Mouse (Mus musculus): ENCODE data around the gene Sphk1.

The Sphk1 gene

DNA sequence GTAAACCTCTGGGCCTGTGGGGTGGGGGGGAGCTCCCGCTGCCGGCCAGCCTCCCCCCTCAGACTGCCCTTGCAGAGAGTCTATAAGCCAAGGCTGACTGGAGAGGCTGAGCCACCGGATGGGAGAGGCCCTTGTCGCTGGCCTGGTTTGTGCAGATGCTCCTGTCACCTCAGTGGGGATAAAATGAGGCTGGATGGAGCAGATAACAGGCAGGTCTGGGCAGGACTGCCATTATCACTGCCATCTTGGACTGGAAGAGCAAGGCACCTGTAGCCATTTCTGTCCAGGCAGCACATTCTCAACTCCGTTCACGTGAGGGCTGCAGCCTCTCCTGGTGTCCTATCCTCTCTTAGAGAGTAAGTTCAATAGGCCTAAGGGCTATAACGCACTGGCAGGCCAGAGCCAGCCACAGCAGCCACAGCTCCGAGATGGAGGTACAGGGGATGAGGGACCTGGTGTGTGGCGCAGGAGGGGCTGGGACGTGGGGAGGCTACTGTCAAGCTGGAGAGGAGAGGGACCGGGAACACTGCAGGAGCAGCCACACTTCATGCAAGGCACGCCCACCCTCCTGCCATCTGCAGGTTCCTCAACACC lies 7.5 kb downstream of the Sphk1 start:
- DNase-seq: peak in 1 of 2 experiments; percentile 9

GRCm38 (mm10) chr11:116541183-116541582 lies 10.5 kb downstream of the Sphk1 start:
- DNase-seq: no peak

- peak; percentile 50 to 68 for DNase-seq
Observed at GRCm38 (mm10) chr11:116543110-116543509, 12.4 kb downstream of the Sphk1 start.

- DNase-seq: peak; percentile 66 to 80
Observed at GRCm38 (mm10) chr11:116547296-116548060, 16.8 kb downstream of the Sphk1 start.

- DNase-seq: no peak
Observed at GRCm38 (mm10) chr11:116548780-116549179, 18.1 kb downstream of the Sphk1 start.

- peak in 1 of 2 experiments; percentile 11 for DNase-seq
Observed at GRCm38 (mm10) chr11:116549273-116550038, 18.7 kb downstream of the Sphk1 start.

- DNase-seq: no peak
Observed at GRCm38 (mm10) chr11:116550748-116551147, 20.0 kb downstream of the Sphk1 start.

DNA sequence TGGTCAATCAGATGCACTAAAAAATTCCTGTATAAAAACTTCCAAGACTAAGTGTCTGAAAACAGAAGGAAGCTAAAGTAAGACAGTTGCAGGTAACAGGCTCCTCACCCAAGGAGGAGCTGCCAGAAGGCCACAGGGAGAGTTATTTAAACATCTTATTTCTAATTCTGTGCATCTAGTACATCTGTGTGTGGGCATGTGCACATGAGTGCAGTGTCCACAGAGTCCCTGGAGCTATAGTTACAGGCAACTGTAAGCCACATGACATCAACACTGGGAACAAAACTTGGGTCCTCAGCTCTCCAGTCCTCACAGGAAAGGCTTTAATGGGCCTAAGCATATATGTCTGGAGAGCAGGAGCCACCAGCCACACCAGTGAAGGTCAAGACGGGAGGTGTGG lies 21.5 kb downstream of the Sphk1 start:
- DNase-seq: no peak

DNA sequence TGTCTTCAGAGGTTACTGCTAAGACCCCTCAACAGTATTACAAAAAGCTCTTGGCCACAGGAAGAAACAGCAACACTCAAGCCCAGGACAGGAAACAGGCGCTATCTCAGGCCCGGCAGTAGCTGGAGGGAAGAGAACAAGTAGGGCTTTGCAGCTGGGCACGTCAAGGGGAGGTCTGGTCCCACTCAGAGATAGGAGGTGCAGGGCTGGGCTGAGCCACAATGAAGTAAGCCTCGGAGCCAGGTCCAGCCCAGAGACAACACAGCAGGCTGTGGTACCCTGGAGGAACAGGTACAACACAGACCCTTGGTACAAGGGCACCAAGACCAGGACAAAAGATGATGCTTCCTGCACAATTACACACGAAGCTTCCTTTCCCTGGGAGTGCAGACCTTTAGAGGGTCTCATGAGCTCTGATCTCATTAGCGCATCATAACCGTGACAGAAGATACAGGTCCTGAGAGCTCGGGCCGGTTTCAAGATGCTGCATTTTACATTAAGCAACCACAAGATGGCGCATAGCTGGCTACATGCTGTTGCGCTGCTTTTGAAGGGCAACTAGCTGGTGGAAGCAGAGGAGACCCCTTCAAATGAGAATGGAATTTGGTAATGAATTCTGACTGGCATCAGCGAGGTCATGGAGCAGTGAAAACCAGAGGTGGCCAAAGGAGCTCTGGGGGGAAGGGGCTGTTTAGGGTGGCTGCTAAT lies 23.6 kb downstream of the Sphk1 start:
- DNase-seq: peak; percentile 62 to 68

- DNase-seq: no peak
Observed at GRCm38 (mm10) chr11:116555572-116555971, 24.8 kb downstream of the Sphk1 start.

GRCm38 (mm10) chr11:116556308-116556707 lies 25.6 kb downstream of the Sphk1 start:
- DNase-seq: peak in 1 of 2 experiments; percentile 45

- DNase-seq: no peak
Observed at GRCm38 (mm10) chr11:116565283-116566041, 34.7 kb downstream of the Sphk1 start.

- DNase-seq: no peak
Observed at GRCm38 (mm10) chr11:116567531-116567930, 36.8 kb downstream of the Sphk1 start.

DNA sequence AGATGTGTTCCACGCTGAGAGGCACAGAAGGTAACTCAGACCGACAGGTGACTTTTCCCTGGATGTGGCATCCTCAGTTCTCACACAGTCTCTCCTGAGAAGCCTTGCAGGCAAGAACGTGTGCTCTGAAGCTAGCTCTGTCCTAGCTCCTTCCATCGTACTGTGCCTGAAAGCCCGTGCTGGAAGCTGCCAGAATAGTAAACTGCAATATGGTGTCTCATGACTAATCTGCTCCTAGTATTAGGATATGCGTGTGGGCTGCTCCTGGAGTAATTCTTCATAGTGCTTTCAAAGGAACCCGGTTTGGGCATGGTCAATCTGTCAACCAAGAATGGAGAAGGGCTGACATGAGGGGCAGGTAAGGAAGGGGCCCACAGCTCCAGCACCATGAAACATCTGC lies 40.1 kb downstream of the Sphk1 start:
- DNase-seq: no peak

DNA sequence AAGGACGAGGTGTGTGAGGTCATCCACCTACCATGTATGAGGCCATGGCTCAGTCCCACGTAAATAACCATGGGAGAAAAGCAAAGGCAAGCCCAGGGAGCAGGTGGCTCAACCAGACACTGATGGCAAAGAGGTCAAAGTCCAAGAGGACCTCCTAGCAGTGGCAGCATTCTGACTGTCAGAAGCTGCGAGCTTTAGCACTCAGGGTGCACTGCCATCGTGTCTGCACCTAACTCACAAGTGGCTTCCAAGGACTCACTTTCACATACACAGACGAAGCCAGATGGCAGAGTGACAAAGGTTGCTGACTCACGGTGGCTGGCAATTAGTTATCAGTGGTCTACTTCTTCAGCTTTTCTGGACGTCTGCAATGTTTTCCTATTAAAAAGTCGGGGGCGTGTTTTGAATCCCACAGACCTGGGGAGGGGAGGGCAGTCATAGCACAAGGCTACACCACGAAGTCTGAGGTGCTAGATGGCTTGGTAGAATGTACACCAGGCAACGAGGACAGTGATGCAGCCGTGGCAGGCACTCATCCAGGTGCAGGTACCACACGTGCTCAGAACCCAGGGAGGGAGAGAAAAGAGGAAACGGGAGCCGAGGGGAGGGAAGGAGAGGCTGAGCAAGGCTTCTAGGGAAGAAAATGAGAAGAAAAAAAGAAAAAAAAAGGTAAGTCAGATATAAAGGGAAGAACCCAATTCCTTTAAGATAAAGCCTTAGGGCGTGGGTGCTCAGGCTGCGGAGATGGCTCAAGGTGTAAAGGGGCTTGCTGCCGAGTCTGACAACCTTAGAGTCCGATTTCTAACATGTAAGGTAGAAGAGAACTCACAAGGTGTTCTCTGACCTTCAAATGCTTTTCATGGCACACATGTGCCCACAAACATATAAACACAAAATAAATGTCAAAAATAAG lies 41.3 kb downstream of the Sphk1 start:
- DNase-seq: peak; percentile 61 to 74

DNA sequence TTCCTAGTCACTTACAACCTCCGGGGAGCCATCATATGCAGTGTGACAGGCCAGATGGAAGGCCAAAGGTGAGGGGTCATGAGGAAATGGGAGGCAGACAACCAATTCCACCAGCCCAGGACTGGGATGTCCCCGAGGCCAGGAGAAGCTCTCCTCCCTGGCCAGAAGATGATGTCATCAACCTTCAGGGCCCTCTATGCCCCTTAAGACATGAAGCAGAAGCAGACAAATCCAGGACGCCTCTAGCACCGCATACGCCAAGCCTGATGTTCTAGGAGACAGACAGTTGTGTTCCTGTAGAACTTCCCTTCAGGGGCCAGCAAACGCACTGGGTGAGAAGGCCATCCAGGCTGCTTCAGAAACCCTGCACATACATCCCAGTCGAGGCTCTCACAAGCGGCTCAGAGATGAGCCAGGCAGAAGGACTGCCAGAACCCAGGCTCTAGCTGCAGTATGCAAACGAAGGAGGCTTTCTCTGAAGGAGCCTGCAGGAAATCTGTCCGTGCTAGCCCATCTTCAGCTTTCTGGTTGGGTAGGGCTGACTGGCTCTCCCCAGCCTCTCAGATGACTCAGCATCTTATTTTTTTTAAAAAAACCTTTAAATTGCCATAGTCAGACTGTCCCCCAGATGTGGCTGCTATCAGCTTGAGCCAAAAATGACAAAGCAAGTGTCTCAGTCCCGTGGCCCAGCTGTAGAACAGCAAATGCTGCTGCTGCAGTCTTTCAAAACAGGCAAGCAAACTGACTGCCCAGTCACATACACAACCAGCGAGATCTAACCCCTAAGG lies 42.2 kb downstream of the Sphk1 start:
- DNase-seq: no peak

DNA sequence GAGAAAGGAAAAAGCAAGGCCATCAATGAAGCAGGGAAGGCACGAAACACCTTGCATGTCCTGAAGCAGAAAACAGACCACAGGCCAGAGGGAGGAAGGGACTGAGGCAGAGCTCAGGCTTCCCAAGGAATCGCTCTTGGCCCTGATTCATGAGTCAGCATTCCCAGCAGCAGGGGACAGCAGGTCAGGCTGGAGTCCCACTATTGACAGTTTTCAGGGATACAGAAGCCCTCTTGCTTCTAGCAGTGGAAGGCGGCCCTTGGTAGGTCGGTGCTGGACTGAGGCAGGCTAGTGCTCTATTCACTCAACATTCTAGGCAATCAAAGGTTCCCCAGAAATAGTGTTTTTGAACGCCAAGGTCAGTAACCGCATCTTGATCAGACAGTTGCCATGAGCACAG lies 43.8 kb downstream of the Sphk1 start:
- peak; percentile 59 to 63 for DNase-seq

DNA sequence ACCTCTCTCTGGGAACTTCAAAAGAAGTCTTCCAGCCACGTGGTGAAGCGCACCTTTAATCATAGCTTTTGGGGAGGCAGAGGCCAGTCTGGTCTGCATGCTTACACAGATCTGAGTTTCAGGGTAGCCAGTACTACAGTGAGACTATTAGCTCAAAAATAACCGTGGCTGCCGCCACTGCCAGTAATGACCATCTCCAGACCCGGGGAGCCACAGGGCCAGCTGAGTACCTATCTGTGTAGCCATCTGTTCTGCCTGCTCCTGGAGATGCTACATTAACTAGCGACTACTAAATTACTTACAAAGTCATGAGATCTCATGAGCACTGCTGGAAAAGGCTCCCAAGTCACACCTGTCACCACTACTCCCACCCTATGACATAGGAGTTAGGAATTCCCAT lies 44.3 kb downstream of the Sphk1 start:
- DNase-seq: peak in 1 of 2 experiments; percentile 60

GRCm38 (mm10) chr11:116575396-116575795 lies 44.7 kb downstream of the Sphk1 start:
- no peak for DNase-seq

GRCm38 (mm10) chr11:116579280-116579679 lies 48.6 kb downstream of the Sphk1 start:
- peak in 1 of 2 experiments; percentile 58 for DNase-seq
